Comparison of ENCODE assay signal across 8 mouse cellular contexts in the genomic region with DNA sequence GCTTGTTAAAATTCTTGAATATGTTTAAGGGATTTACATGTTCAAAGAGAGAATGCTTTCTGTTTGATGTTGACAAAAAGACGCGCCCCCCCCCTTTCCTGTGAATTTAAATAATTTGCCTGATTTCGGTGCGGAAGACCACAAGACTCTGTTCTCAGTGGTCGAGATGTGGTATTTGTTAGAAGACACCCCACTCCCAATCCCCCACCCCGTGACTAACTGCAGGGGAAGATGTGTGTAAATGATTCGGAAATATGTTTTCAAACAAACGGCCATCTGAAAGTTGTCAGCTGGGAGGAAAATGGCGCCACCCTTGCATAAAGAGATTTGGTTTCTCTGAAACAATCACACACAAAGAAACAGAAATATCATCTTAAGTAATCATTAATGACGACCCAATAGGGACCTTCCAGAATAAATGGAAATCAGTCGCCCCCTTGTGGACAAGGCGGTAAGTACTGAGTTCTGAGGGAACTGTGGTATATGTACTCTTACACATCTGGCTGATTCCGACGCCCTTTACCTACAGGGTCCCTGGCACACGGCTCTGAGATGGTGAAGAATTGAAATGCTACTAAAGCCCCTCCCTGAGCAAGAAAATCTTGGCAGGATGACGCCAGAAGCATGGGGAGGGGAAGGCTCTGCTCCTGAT. TPM values are rescaled to one million over a fixed set of nuclear protein-coding genes. Genes with fewer than 3 reads are reported as not detected.
DNase-seq lines count a peak whose midpoint lies in the region; ATAC-seq and TF ChIP-seq lines count a peak whose summit lies in the region.

No protein-coding gene starts in this region.

- 0 out of 2 replicates have a peak, but pooled peaks have one; percentile 63 for ATAC-seq in intestine, embryonic 15.5 days
- ATAC-seq in midbrain, embryonic 13.5 days: peak; percentile 71

- WGBS in intestine, embryonic 15.5 days: 25% methylated on average over 16 of the region's 16 CpGs
- 17% methylated on average over 16 of the region's 16 CpGs for WGBS in midbrain, embryonic 13.5 days

- no peaks in the 10 kb centered on the region for H3K9me3 ChIP-seq in intestine, embryonic 15.5 days
- H3K9me3 ChIP-seq in midbrain, embryonic 13.5 days: no peaks in the 10 kb centered on the region

- TF ChIP-seq POLR2A in testis, adult 2 months (IDR thresholded peaks at IDR 0.05; ENCODE audit: control insufficient read depth, low read depth, low read length): no peak

- H3K4me2 ChIP-seq in intestine, embryonic 15.5 days (replicated peaks): no peak overlapping the region
- H3K4me2 ChIP-seq in midbrain, embryonic 13.5 days (replicated peaks): peak overlapping the region; percentile 5; the same call in 1 of the 2 replicates

- H3K36me3 ChIP-seq in intestine, embryonic 15.5 days: no peaks in the 10 kb centered on the region
- no peaks in the 10 kb centered on the region for H3K36me3 ChIP-seq in midbrain, embryonic 13.5 days
- no peaks in the 10 kb centered on the region for H3K36me3 ChIP-seq in testis, adult 2 months (ENCODE audit: control insufficient read depth, insufficient read depth, low read length)

- intact Hi-C loops in heart, postnatal 25 days (cut with DNase I): loop anchor here (5.0 kb wide), 1 partner anchor 95 kb away; no protein-coding TSS in a partner anchor

- H3K4me1 ChIP-seq in intestine, embryonic 15.5 days (replicated peaks): peaks cover 7% of the 10 kb centered on the region; the same call in 1 of the 2 replicates
- H3K4me1 ChIP-seq in midbrain, embryonic 13.5 days (replicated peaks): peaks cover 17% of the 10 kb centered on the region; the same call in 1 of the 2 replicates
- H3K4me1 ChIP-seq in testis, adult 2 months (ENCODE audit: control insufficient read depth, insufficient read depth, low read length): peaks cover 16% of the 10 kb centered on the region

- DNase-seq in heart, adult 8-10 months (ENCODE audit: low spot score): peak; percentile 57
- no peak for DNase-seq in heart, postnatal 25 days (ENCODE audit: low spot score)
- peak; percentile 88 to 92 for DNase-seq in cerebellum, postnatal 10 days
- peak; percentile 39 to 75 for DNase-seq in frontal cortex, postnatal 10 days (ENCODE audit: low spot score in 2 of 2)
- peak; percentile 30 to 65 for DNase-seq in left cerebral cortex, adult 8-10 months (ENCODE audit: low spot score in 2 of 2)

- H3K9ac ChIP-seq in intestine, embryonic 15.5 days: no peak overlapping the region
- no peak overlapping the region for H3K9ac ChIP-seq in midbrain, embryonic 13.5 days (replicated peaks)

- H3K27me3 ChIP-seq in intestine, embryonic 15.5 days (replicated peaks): 0 out of 2 replicates have a peak, but pooled peaks cover 9% of the 10 kb centered on the region
- H3K27me3 ChIP-seq in midbrain, embryonic 13.5 days: peaks cover 51% of the 10 kb centered on the region
- no peaks in the 10 kb centered on the region for H3K27me3 ChIP-seq in testis, adult 2 months (ENCODE audit: control insufficient read depth, insufficient read depth, low read length)

- no peak overlapping the region for H3K27ac ChIP-seq in intestine, embryonic 15.5 days
- H3K27ac ChIP-seq in midbrain, embryonic 13.5 days: no peak overlapping the region
- H3K27ac ChIP-seq in testis, adult 2 months (ENCODE audit: control insufficient read depth, insufficient read depth, low read depth, low read length): no peak overlapping the region

- no peak for TF ChIP-seq CTCF in testis, adult 2 months (IDR thresholded peaks at IDR 0.05; ENCODE audit: control insufficient read depth, insufficient read depth, insufficient replicate concordance, low read depth, low read length)

- H3K4me3 ChIP-seq in intestine, embryonic 15.5 days (replicated peaks): no peak overlapping the region
- no peak overlapping the region for H3K4me3 ChIP-seq in midbrain, embryonic 13.5 days (replicated peaks)
- H3K4me3 ChIP-seq in testis, adult 2 months (ENCODE audit: control insufficient read depth, low read depth, low read length): peak overlapping the region; percentile 41

RNA-seq across cellular contexts. Expression of gene Gm3045, which starts 4.2 kb away (rescaled TPM):
- total RNA-seq in heart, adult 8-10 months (2022): not detected
- not detected for total RNA-seq in heart, postnatal 25 days (2021)
- not detected in 2 replicates for polyA plus RNA-seq in intestine, embryonic 15.5 days (2015; fragmentation: Nextera tagmentation; extraction: Ambion mirVana)
- total RNA-seq in left cerebral cortex, adult 8-10 months (2022): not detected
- polyA plus RNA-seq in midbrain, embryonic 13.5 days (2015; fragmentation: Nextera tagmentation; extraction: Ambion mirVana): not detected in 2 replicates
- polyA plus RNA-seq in testis, adult 2 months (2012; rRNA removed): 27.1 and 27.9 TPM in 2 replicates

RNA-seq across cellular contexts. Expression of gene Slc25a48, which starts 16.0 kb away (rescaled TPM):
- under 1 TPM in 1 of 4 experiments, not detected in 3; 0.26 TPM for total RNA-seq in heart, adult 8-10 months (2022)
- total RNA-seq in heart, postnatal 25 days (2021): under 1 TPM in 1 of 2 experiments, not detected in 1; 0.08 TPM
- polyA plus RNA-seq in intestine, embryonic 15.5 days (2015; fragmentation: Nextera tagmentation; extraction: Ambion mirVana): 0.10 and 0.13 TPM in 2 replicates
- under 1 TPM in 2 of 4 experiments, not detected in 2; 0.09 to 0.11 TPM for total RNA-seq in left cerebral cortex, adult 8-10 months (2022)
- not detected in 2 replicates for polyA plus RNA-seq in midbrain, embryonic 13.5 days (2015; fragmentation: Nextera tagmentation; extraction: Ambion mirVana)
- polyA plus RNA-seq in testis, adult 2 months (2012; rRNA removed): 0.37 and 0.77 TPM in 2 replicates

RNA-seq across cellular contexts. Expression of gene Il9, which starts 59.8 kb away (rescaled TPM):
- not detected for total RNA-seq in heart, adult 8-10 months (2022)
- not detected for total RNA-seq in heart, postnatal 25 days (2021)
- not detected in 2 replicates for polyA plus RNA-seq in intestine, embryonic 15.5 days (2015; fragmentation: Nextera tagmentation; extraction: Ambion mirVana)
- total RNA-seq in left cerebral cortex, adult 8-10 months (2022): not detected
- polyA plus RNA-seq in midbrain, embryonic 13.5 days (2015; fragmentation: Nextera tagmentation; extraction: Ambion mirVana): not detected in 2 replicates
- polyA plus RNA-seq in testis, adult 2 months (2012; rRNA removed): 0.59 and 0.67 TPM in 2 replicates
